27 mouse cellular contexts compared by ENCODE assay signal in the genomic region with DNA sequence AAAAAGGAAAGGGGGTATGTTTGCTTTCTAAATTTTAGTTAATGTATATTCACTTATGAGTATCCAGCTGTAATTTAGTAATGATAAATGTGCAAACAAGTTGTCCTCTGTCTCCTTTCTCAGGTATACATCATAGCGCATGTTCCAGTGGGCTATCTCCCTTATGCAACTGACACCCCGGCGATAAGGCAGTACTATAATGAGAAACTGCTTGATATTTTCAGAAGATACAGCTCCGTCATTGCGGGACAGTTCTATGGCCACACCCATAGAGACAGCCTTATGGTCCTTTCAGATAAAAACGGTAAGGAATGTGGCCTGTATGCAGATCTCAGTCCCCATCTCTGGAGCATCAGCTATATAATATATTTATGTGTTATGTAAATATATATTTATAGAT. TPM values are rescaled to one million over a fixed set of nuclear protein-coding genes. Genes with fewer than 3 reads are reported as not detected.
DNase-seq lines count a peak whose midpoint lies in the region; ATAC-seq and TF ChIP-seq lines count a peak whose summit lies in the region.
"Had no signal": no experiment of that assay in that cellular context is flagged by ENCODE, and none has a peak within 500 bp of the region (broad histone marks: within the 10 kb centered on the region; RNA-seq: fewer than 3 reads in every experiment).

No protein-coding gene starts in this region.

- WGBS in intestine, embryonic 16.5 days: 93% methylated on average over 6 of the region's 6 CpGs
- WGBS in liver, embryonic 15.5 days (ENCODE audit: insufficient replicate concordance): 25% methylated on average over 6 of the region's 6 CpGs
- WGBS in thymus, adult 2 months: 98% methylated on average over 6 of the region's 6 CpGs

- peak in 1 of 2 experiments; percentile 74; a peak in 2 of 4 replicates for TF ChIP-seq EP300 in MEL (IDR thresholded peaks at IDR 0.05; ENCODE audit: low read depth in 1 of 2, low read length in 2 of 2)

- no peak for TF ChIP-seq POLR2A in MEL (IDR thresholded peaks at IDR 0.05; ENCODE audit: control insufficient read depth in 1 of 2, insufficient read depth in 1 of 2, low read depth in 1 of 2, low read length in 2 of 2, poor library complexity in 1 of 2)
- TF ChIP-seq POLR2A in thymus, adult 2 months (IDR thresholded peaks at IDR 0.05; ENCODE audit: control insufficient read depth, extremely low read depth, insufficient read depth, low read length, poor library complexity): no peak

- H3K4me2 ChIP-seq in intestine, embryonic 16.5 days (ENCODE audit: low read depth, low read length): no peak overlapping the region
- H3K4me2 ChIP-seq in liver, embryonic 15.5 days: peak overlapping the region; percentile 23; the same call in 1 of the 2 replicates
- H3K4me2 ChIP-seq: forebrain, embryonic 15.5 days; heart, embryonic 12.5 days; midbrain, embryonic 15.5 days; neural tube, embryonic 13.5 days had no signal

- peaks cover 0 to 5% of the 10 kb centered on the region in 2 experiments; a peak in 3 of 4 replicates for H3K4me1 ChIP-seq in MEL (ENCODE audit: control insufficient read depth in 1 of 2, insufficient read depth in 2 of 2, low read length in 2 of 2)
- no peaks in the 10 kb centered on the region for H3K4me1 ChIP-seq in intestine, embryonic 16.5 days (ENCODE audit: control insufficient read depth, insufficient read depth, low read length)
- H3K4me1 ChIP-seq in liver, embryonic 15.5 days (replicated peaks): peaks cover 28% of the 10 kb centered on the region
- no peaks in the 10 kb centered on the region for H3K4me1 ChIP-seq in thymus, adult 2 months (replicated peaks; ENCODE audit: control insufficient read depth, insufficient read depth, low read length)
- H3K4me1 ChIP-seq: forebrain, embryonic 15.5 days; heart, embryonic 12.5 days; hindbrain, embryonic 10.5 days; megakaryocyte, embryonic 14.5 days; midbrain, embryonic 15.5 days; neural tube, embryonic 13.5 days had no signal

- peaks cover 0 to 5% of the 10 kb centered on the region in 2 experiments; a peak in 2 of 4 replicates for H3K36me3 ChIP-seq in MEL (ENCODE audit: control insufficient read depth in 1 of 2, insufficient read depth in 2 of 2, low read length in 2 of 2)
- no peaks in the 10 kb centered on the region for H3K36me3 ChIP-seq in intestine, embryonic 16.5 days (ENCODE audit: control insufficient read depth, insufficient read depth, low read length)
- H3K36me3 ChIP-seq in liver, embryonic 15.5 days (replicated peaks): peaks cover 10% of the 10 kb centered on the region
- H3K36me3 ChIP-seq in thymus, adult 2 months (ENCODE audit: control insufficient read depth, insufficient read depth, low read length): no peaks in the 10 kb centered on the region
- H3K36me3 ChIP-seq: midbrain, embryonic 15.5 days had no signal

- no peak overlapping the region for H3K27ac ChIP-seq in MEL (ENCODE audit: control insufficient read depth, low read depth, low read length)
- no peak overlapping the region for H3K27ac ChIP-seq in intestine, embryonic 16.5 days (ENCODE audit: low read length)
- H3K27ac ChIP-seq in liver, embryonic 15.5 days (replicated peaks): no peak overlapping the region
- H3K27ac ChIP-seq in thymus, adult 2 months (ENCODE audit: control insufficient read depth, insufficient read depth, low read length): no peak overlapping the region
- H3K27ac ChIP-seq: forebrain, embryonic 15.5 days; hindbrain, embryonic 10.5 days; midbrain, embryonic 15.5 days; neural tube, embryonic 13.5 days had no signal

- TF ChIP-seq RAD21 in MEL (IDR thresholded peaks at IDR 0.05; ENCODE audit: low read depth, low read length): no peak

- DNase-seq in MEL (ENCODE audit: low read depth, low spot score): peak; percentile 20
- peak; percentile 66 for DNase-seq in c-Kit-negative CD71-positive TER-119-positive erythroid progenitor cells, embryonic 14.5 days (ENCODE audit: low read depth, low spot score)
- no peak for DNase-seq in cerebellum, adult 9-11 months
- DNase-seq in thymus, adult 2 months: no peak
- DNase-seq in kidney, adult 11 months: no peak
- DNase-seq: adrenal gland, postnatal 25 days; cerebellum, adult 11-12 months; cerebellum, postnatal 14 days; gastrocnemius, postnatal 10 days; heart, postnatal 10 days; kidney, adult 18-20 months; kidney, postnatal 10 days; layer of hippocampus, postnatal 36 days; lung, adult 18-20 months; lung, postnatal 14 days had no signal

- no peaks in the 10 kb centered on the region for H3K9me3 ChIP-seq in MEL (replicated peaks; ENCODE audit: insufficient read depth, low read length)
- no peaks in the 10 kb centered on the region for H3K9me3 ChIP-seq in intestine, embryonic 16.5 days (ENCODE audit: control insufficient read depth, low read length)
- H3K9me3 ChIP-seq in liver, embryonic 15.5 days (replicated peaks): no peaks in the 10 kb centered on the region
- H3K9me3 ChIP-seq: forebrain, embryonic 15.5 days; heart, embryonic 12.5 days; hindbrain, embryonic 10.5 days; megakaryocyte, embryonic 14.5 days; midbrain, embryonic 15.5 days; neural tube, embryonic 13.5 days had no signal

- H3K9ac ChIP-seq in MEL (ENCODE audit: control insufficient read depth, low read depth, low read length, poor library complexity, severe bottlenecking): no peak overlapping the region
- no peak overlapping the region for H3K9ac ChIP-seq in intestine, embryonic 16.5 days (ENCODE audit: low read depth, low read length)
- no peak overlapping the region for H3K9ac ChIP-seq in liver, embryonic 15.5 days
- H3K9ac ChIP-seq: forebrain, embryonic 15.5 days; heart, embryonic 12.5 days; midbrain, embryonic 15.5 days; neural tube, embryonic 13.5 days had no signal

- H3K27me3 ChIP-seq in MEL (ENCODE audit: control insufficient read depth in 1 of 2, insufficient read depth in 2 of 2, low read length in 2 of 2): no peaks in the 10 kb centered on the region
- no peaks in the 10 kb centered on the region for H3K27me3 ChIP-seq in intestine, embryonic 16.5 days (replicated peaks; ENCODE audit: control insufficient read depth, insufficient read depth, low read length)
- H3K27me3 ChIP-seq in liver, embryonic 15.5 days: no peaks in the 10 kb centered on the region
- H3K27me3 ChIP-seq in thymus, adult 2 months (ENCODE audit: control insufficient read depth, insufficient read depth, low read length): no peaks in the 10 kb centered on the region
- H3K27me3 ChIP-seq: forebrain, embryonic 15.5 days; heart, embryonic 12.5 days; megakaryocyte, embryonic 14.5 days; midbrain, embryonic 15.5 days; neural tube, embryonic 13.5 days had no signal

- H3K79me2 ChIP-seq in MEL (ENCODE audit: control insufficient read depth, insufficient read depth, low read length, poor library complexity): no peaks in the 10 kb centered on the region

- ATAC-seq in intestine, embryonic 16.5 days: peak; percentile 55
- ATAC-seq in liver, embryonic 15.5 days (ENCODE audit: insufficient read depth): peak; percentile 99
- no peak for ATAC-seq in megakaryocyte, adult 5-6 weeks (ENCODE audit: poor library complexity, severe bottlenecking)
- ATAC-seq: forebrain, embryonic 15.5 days; hindbrain, embryonic 16.5 days; midbrain, embryonic 15.5 days had no signal

- H3K4me3 ChIP-seq in MEL (ENCODE audit: control insufficient read depth in 1 of 2, insufficient read depth in 1 of 2, low read depth in 2 of 2, low read length in 2 of 2): no peak overlapping the region
- no peak overlapping the region for H3K4me3 ChIP-seq in intestine, embryonic 16.5 days (ENCODE audit: low read length)
- no peak overlapping the region for H3K4me3 ChIP-seq in liver, embryonic 15.5 days (replicated peaks)
- no peak overlapping the region for H3K4me3 ChIP-seq in thymus, adult 2 months (ENCODE audit: control insufficient read depth, insufficient read depth, low read length)
- H3K4me3 ChIP-seq: forebrain, embryonic 15.5 days; heart, embryonic 12.5 days; hindbrain, embryonic 10.5 days; megakaryocyte, embryonic 14.5 days; midbrain, embryonic 15.5 days; myocyte; neural tube, embryonic 13.5 days had no signal

- no peak for TF ChIP-seq CTCF in MEL (IDR thresholded peaks at IDR 0.05 in 2 of 3, conservative IDR thresholded peaks at IDR 0.05 in 1 of 3; ENCODE audit: control insufficient read depth in 1 of 3, insufficient read depth in 1 of 3, low read depth in 2 of 3, low read length in 3 of 3, poor library complexity in 1 of 3, severe bottlenecking in 1 of 3)
- no peak for TF ChIP-seq CTCF in thymus, adult 2 months (IDR thresholded peaks at IDR 0.05; ENCODE audit: borderline replicate concordance, control insufficient read depth, extremely low read depth, insufficient read depth, low read length, poor library complexity)

TF ChIP-seq in MEL, 35 proteins besides CTCF, POLR2A, EP300 and RAD21 (continues in another document):
- TF ChIP-seq GABPA (IDR thresholded peaks at IDR 0.05; ENCODE audit: low read depth, low read length) (no peak), MAFK (IDR thresholded peaks at IDR 0.05; ENCODE audit: borderline replicate concordance, low read depth, low read length) (no peak), GATA1 (IDR thresholded peaks at IDR 0.05; ENCODE audit: low read depth, low read length) (peak; percentile 47), MAZ (IDR thresholded peaks at IDR 0.05; ENCODE audit: low read depth, low read length) (no peak), USF1 (IDR thresholded peaks at IDR 0.05; ENCODE audit: low read depth, low read length) (no peak), RCOR1 (IDR thresholded peaks at IDR 0.05; ENCODE audit: low read depth, low read length) (no peak), MEF2A (IDR thresholded peaks at IDR 0.05; ENCODE audit: extremely low read depth, insufficient replicate concordance, low read depth, low read length, poor library complexity, severe bottlenecking) (0 out of 2 replicates have a peak, but pooled peaks have one; percentile 41)

RNA-seq across cellular contexts. Expression of a gene that starts 13.6 kb away (rescaled TPM):
- total RNA-seq in MEL (2012; rRNA removed): 0.04 TPM in 1 of 2 replicates, not detected in the other
- polyA plus RNA-seq in MEL (2012; ENCODE audit: insufficient read depth in 1 of 2, insufficient read length in 2 of 2, low read depth in 1 of 2, low replicate concordance in 2 of 2, missing spikeins in 1 of 2): not detected
- 81.6 and 99.0 TPM in 2 replicates for polyA plus RNA-seq in intestine, embryonic 16.5 days (2015; fragmentation: Nextera tagmentation; extraction: Ambion mirVana)
- polyA plus RNA-seq in liver, embryonic 15.5 days (2015; fragmentation: Nextera tagmentation; extraction: Ambion mirVana): 24.6 and 27.7 TPM in 2 replicates
- total RNA-seq in megakaryocyte, adult 5-6 weeks (2015): 546 and 596 TPM in 2 replicates
- total RNA-seq in megakaryocyte, adult 5-6 weeks (2017): 251 and 269 TPM in 2 replicates
- 44.0 and 48.3 TPM in 2 replicates for polyA plus RNA-seq in thymus, adult 2 months (2012; rRNA removed)

RNA-seq across cellular contexts. Expression of a gene that starts 23.1 kb away (rescaled TPM):
- 12.7 and 26.4 TPM in 2 replicates for total RNA-seq in MEL (2012; rRNA removed)
- polyA plus RNA-seq in MEL (2012; ENCODE audit: insufficient read depth in 1 of 2, insufficient read length in 2 of 2, low read depth in 1 of 2, low replicate concordance in 2 of 2, missing spikeins in 1 of 2): 1 to 10 TPM in 1 of 2 experiments, not detected in 1; 4.1 TPM
- 32.8 and 36.5 TPM in 2 replicates for polyA plus RNA-seq in intestine, embryonic 16.5 days (2015; fragmentation: Nextera tagmentation; extraction: Ambion mirVana)
- 1.5 and 1.8 TPM in 2 replicates for polyA plus RNA-seq in liver, embryonic 15.5 days (2015; fragmentation: Nextera tagmentation; extraction: Ambion mirVana)
- 1.9 and 2.5 TPM in 2 replicates for total RNA-seq in megakaryocyte, adult 5-6 weeks (2015)
- 2.0 and 2.2 TPM in 2 replicates for total RNA-seq in megakaryocyte, adult 5-6 weeks (2017)
- polyA plus RNA-seq in thymus, adult 2 months (2012; rRNA removed): 0.16 and 0.31 TPM in 2 replicates
- total RNA-seq: granulocyte monocyte progenitor cell, adult 5-6 weeks had no signal

Comparison
In these comparisons a context has a peak if more than half of its experiments do, and no peak if none do; other contexts are left out.
1. DNase-seq: peak in MEL (single experiment) and c-Kit-negative CD71-positive TER-119-positive erythroid progenitor cells, embryonic 14.5 days (single experiment); none in cerebellum, adult 9-11 months (single experiment), thymus, adult 2 months (single experiment) and kidney, adult 11 months (single experiment).
2. RNA of a gene that starts 13.6 kb away (polyA plus RNA-seq): 81.6 to 99.0 TPM in intestine, embryonic 16.5 days, 44.0 to 48.3 TPM in thymus, adult 2 months and 24.6 to 27.7 TPM in liver, embryonic 15.5 days; not detected in MEL; every median in the first group is over 10 times any median in the second.